Mouse (Mus musculus) limb, embryonic 14.5 days (tissue): ENCODE measurements around the gene Strn. TPM values are rescaled to one million over a fixed set of nuclear protein-coding genes. Genes with fewer than 3 reads are reported as not detected.

Source experiments
- ATAC-seq: fragments of 200-750 bp; cut with Nextera tagmentation; 2 replicates; pipeline ENCODE4 v1.8.0; 2017; ENCODE audit warnings: low read depth, moderate number of reproducible peaks, moderate TSS enrichment; ENCODE audit not compliant: low FRiP score
- DNase-seq: peaks from one replicate; pipeline ENCODE4 v3.0.0-alpha.2; 2015; ENCODE audit warnings: low spot score
- H3K27ac ChIP-seq: fragments of 300-500 bp; sonication (generic); replicated peaks from 2 replicates; pipeline ENCODE4 v1.5.1; 2014; ENCODE audit warnings: low read depth, mild to moderate bottlenecking, low read length, moderate library complexity, mixed read lengths
- H3K27me3 ChIP-seq: fragments of 300-500 bp; sonication (generic); 2 replicates; pipeline ENCODE4 v1.6.1; 2014; ENCODE audit warnings: low read length, mixed read lengths; ENCODE audit not compliant: control insufficient read depth, insufficient read depth
- H3K36me3 ChIP-seq: fragments of 300-500 bp; sonication (generic); 2 replicates; pipeline ENCODE4 v1.6.1; 2014; ENCODE audit warnings: mild to moderate bottlenecking, low read length, moderate library complexity, mixed read lengths; ENCODE audit not compliant: control insufficient read depth, insufficient read depth
- H3K4me1 ChIP-seq: fragments of 300-500 bp; sonication (generic); 2 replicates; pipeline ENCODE4 v1.6.1; 2014; ENCODE audit warnings: antibody characterized with exemption, low read length, mixed read lengths; ENCODE audit not compliant: control insufficient read depth, insufficient read depth
- H3K4me2 ChIP-seq: fragments of 300-500 bp; sonication (generic); replicated peaks from 2 replicates; pipeline ENCODE4 v1.6.1; 2014; ENCODE audit warnings: low read depth, mild to moderate bottlenecking, low read length, moderate library complexity; ENCODE audit not compliant: severe bottlenecking
- H3K4me3 ChIP-seq: fragments of 300-500 bp; sonication (generic); replicated peaks from 2 replicates; pipeline ENCODE4 v1.5.1; 2014; ENCODE audit warnings: low read length
- H3K9ac ChIP-seq: fragments of 300-500 bp; sonication (generic); 2 replicates; pipeline ENCODE4 v1.6.1; 2014; ENCODE audit warnings: mild to moderate bottlenecking, low read depth, low read length, moderate library complexity; ENCODE audit not compliant: severe bottlenecking
- H3K9me3 ChIP-seq: fragments of 300-500 bp; sonication (generic); 2 replicates; pipeline ENCODE4 v1.6.1; 2016; ENCODE audit warnings: low read length; ENCODE audit not compliant: control insufficient read depth
- POLR2A ChIP-seq: fragments of 200-500 bp; IDR thresholded peaks from 2 replicates; pipeline ENCODE4 v1.8.0; 2012; ENCODE audit warnings: inconsistent platforms, mild to moderate bottlenecking, moderate library complexity, borderline replicate concordance; ENCODE audit not compliant: insufficient read depth, insufficient read length; ENCODE audit errors: extremely low read depth
- WGBS: fragments of 180-500 bp; shearing (Covaris S2); extraction: QIAGEN DNeasy Blood & Tissue Kit; methylation state at CpG from one replicate; pipeline ENCODE4 v1.1.7; 2014; 5-methylcytosine and 5-hydroxymethylcytosine counted together
- polyA plus RNA-seq, 2 experiments: library from polyadenylated mRNA; depleted of rRNA in 1 of 2; stranded (reverse) in 1 of 2; unstranded in 1 of 2; fragments of >200 nt; fragmentation: Nextera tagmentation in 1 of 2; extraction: Ambion mirVana in 1 of 2; gene quantifications; 2 replicates each; pipeline versions ENCODE4 v1.2.1 to v1.2.3; 2012 to 2014

Gene Strn
- polyA plus RNA-seq, 2 experiments = 7.2 to 8.5 TPM

GRCm38 (mm10) chr17:78767546-78767945, 30.6 kb upstream of the Strn start:
- Histone ChIP-seq H3K27ac (no peak overlapping the region), H3K27me3 (no peaks in the 10 kb centered on the region), H3K4me1 (no peaks in the 10 kb centered on the region), H3K4me3 (no peak overlapping the region), H3K9ac (no peak overlapping the region), H3K9me3 (no peaks in the 10 kb centered on the region), H3K36me3 (peaks cover 61% of the 10 kb centered on the region), H3K4me2 (no peak overlapping the region)
- TF ChIP-seq POLR2A = no peak
- WGBS = 80% methylated on average over 8 of the region's 8 CpGs
- ATAC-seq = no peak
- no peak for DNase-seq

- Histone ChIP-seq H3K4me3 (no peak overlapping the region), H3K27ac (no peak overlapping the region), H3K9me3 (no peaks in the 10 kb centered on the region), H3K36me3 (peaks cover 65% of the 10 kb centered on the region), H3K4me1 (no peaks in the 10 kb centered on the region), H3K4me2 (no peak overlapping the region), H3K9ac (no peak overlapping the region), H3K27me3 (no peaks in the 10 kb centered on the region)
- TF ChIP-seq POLR2A = no peak
- ATAC-seq = no peak
- DNase-seq = no peak
- 85% methylated on average over 7 of the region's 7 CpGs for WGBS
Measured at GRCm38 (mm10) chr17:78766084-78766483, 29.1 kb upstream of the Strn start.

GRCm38 (mm10) chr17:78763272-78763671, 26.3 kb upstream of the Strn start:
- ATAC-seq (no peak), DNase-seq (no peak)
- Histone ChIP-seq H3K36me3 (peaks cover 57% of the 10 kb centered on the region), H3K4me1 (no peaks in the 10 kb centered on the region), H3K9me3 (no peaks in the 10 kb centered on the region), H3K4me3 (no peak overlapping the region), H3K27ac (no peak overlapping the region), H3K4me2 (no peak overlapping the region), H3K27me3 (no peaks in the 10 kb centered on the region), H3K9ac (no peak overlapping the region)
- TF ChIP-seq POLR2A = no peak
- 85% methylated on average over 5 of the region's 5 CpGs for WGBS

- H3K27ac ChIP-seq = no peak overlapping the region
- H3K36me3 ChIP-seq = peaks cover 42% of the 10 kb centered on the region
- no peaks in the 10 kb centered on the region for H3K27me3 ChIP-seq
- H3K9me3 ChIP-seq = no peaks in the 10 kb centered on the region
- H3K9ac ChIP-seq = no peak overlapping the region
- H3K4me1 ChIP-seq = no peaks in the 10 kb centered on the region
- H3K4me3 ChIP-seq = no peak overlapping the region
- WGBS = 56% methylated on average over 17 of the region's 17 CpGs
- DNase-seq (no peak), ATAC-seq (no peak)
- TF ChIP-seq POLR2A = no peak
- H3K4me2 ChIP-seq = no peak overlapping the region
Measured at GRCm38 (mm10) chr17:78752938-78753655, 16.1 kb upstream of the Strn start.

- H3K27me3 ChIP-seq = no peaks in the 10 kb centered on the region
- DNase-seq (no peak), ATAC-seq (no peak)
- H3K4me2 ChIP-seq = no peak overlapping the region
- H3K4me1 ChIP-seq = no peaks in the 10 kb centered on the region
- no peak overlapping the region for H3K9ac ChIP-seq
- no peak overlapping the region for H3K4me3 ChIP-seq
- 76% methylated on average over 10 of the region's 10 CpGs for WGBS
- no peak for TF ChIP-seq POLR2A
- peaks cover 33% of the 10 kb centered on the region for H3K36me3 ChIP-seq
- H3K27ac ChIP-seq = no peak overlapping the region
- no peaks in the 10 kb centered on the region for H3K9me3 ChIP-seq
Measured at GRCm38 (mm10) chr17:78752064-78752463, 15.1 kb upstream of the Strn start.
